Mouse (Mus musculus) midbrain, embryonic 16.5 days (tissue): Measurements from ENCODE around the gene Rtn3. TPM values are rescaled to one million over a fixed set of nuclear protein-coding genes. Genes with fewer than 3 reads are reported as not detected.

Source experiments
- ATAC-seq: fragments of 200-750 bp; cut with Nextera tagmentation; 2 replicates; pipeline ENCODE4 v1.8.0; 2017; ENCODE audit warnings: moderate TSS enrichment
- H3K27ac ChIP-seq: fragments of 300-500 bp; sonication (generic); 2 replicates; pipeline ENCODE4 v1.5.1; 2014; ENCODE audit warnings: mild to moderate bottlenecking, low read length, mixed read lengths
- H3K27me3 ChIP-seq: fragments of 300-500 bp; sonication (generic); 2 replicates; pipeline ENCODE4 v1.6.1; 2014; ENCODE audit warnings: low read depth, low read length, mixed read lengths; ENCODE audit not compliant: control insufficient read depth, insufficient read depth
- H3K36me3 ChIP-seq: fragments of 300-500 bp; sonication (generic); 2 replicates; pipeline ENCODE4 v1.6.1; 2014; ENCODE audit warnings: mild to moderate bottlenecking, low read length, moderate library complexity, mixed read lengths; ENCODE audit not compliant: control insufficient read depth, insufficient read depth
- H3K4me1 ChIP-seq: fragments of 300-500 bp; sonication (generic); 2 replicates; pipeline ENCODE4 v1.6.1; 2014; ENCODE audit warnings: mild to moderate bottlenecking, low read length, mixed read lengths; ENCODE audit not compliant: control insufficient read depth, insufficient read depth
- H3K4me2 ChIP-seq: fragments of 300-500 bp; sonication (generic); 2 replicates; pipeline ENCODE4 v1.6.1; 2014; ENCODE audit warnings: mild to moderate bottlenecking, low read length, mixed read lengths
- H3K4me3 ChIP-seq: fragments of 300-500 bp; sonication (generic); 2 replicates; pipeline ENCODE4 v1.5.1; 2014; ENCODE audit warnings: low read depth, mild to moderate bottlenecking, low read length, moderate library complexity, mixed read lengths
- H3K9ac ChIP-seq: fragments of 300-500 bp; sonication (generic); 2 replicates; pipeline ENCODE4 v1.6.1; 2014; ENCODE audit warnings: low read depth, low read length, mixed read lengths
- H3K9me3 ChIP-seq: fragments of 300-500 bp; sonication (generic); replicated peaks from 2 replicates; pipeline ENCODE4 v1.6.1; 2014; ENCODE audit warnings: mild to moderate bottlenecking, low read length, mixed read lengths; ENCODE audit not compliant: control insufficient read depth, poor library complexity, severe bottlenecking
- WGBS: fragments of 180-500 bp; shearing (Covaris S2); extraction: QIAGEN DNeasy Blood & Tissue Kit; methylation state at CpG from one replicate; pipeline ENCODE4 v1.1.7; 2014; 5-methylcytosine and 5-hydroxymethylcytosine counted together
- microRNA-seq: library from miRNA; unstranded; fragments of <30 nt; microRNA quantifications from one replicate; pipeline ENCODE4, GENCODE M21; 2017
- polyA plus RNA-seq: library from polyadenylated mRNA; unstranded; fragments of >200 nt; fragmentation: Nextera tagmentation; extraction: Ambion mirVana; gene quantifications from 2 replicates; pipeline ENCODE4 v1.2.1, GENCODE M21; 2015

The Rtn3 gene
- polyA plus RNA-seq, 1 experiment from 2014 or later, result 682 TPM

DNA sequence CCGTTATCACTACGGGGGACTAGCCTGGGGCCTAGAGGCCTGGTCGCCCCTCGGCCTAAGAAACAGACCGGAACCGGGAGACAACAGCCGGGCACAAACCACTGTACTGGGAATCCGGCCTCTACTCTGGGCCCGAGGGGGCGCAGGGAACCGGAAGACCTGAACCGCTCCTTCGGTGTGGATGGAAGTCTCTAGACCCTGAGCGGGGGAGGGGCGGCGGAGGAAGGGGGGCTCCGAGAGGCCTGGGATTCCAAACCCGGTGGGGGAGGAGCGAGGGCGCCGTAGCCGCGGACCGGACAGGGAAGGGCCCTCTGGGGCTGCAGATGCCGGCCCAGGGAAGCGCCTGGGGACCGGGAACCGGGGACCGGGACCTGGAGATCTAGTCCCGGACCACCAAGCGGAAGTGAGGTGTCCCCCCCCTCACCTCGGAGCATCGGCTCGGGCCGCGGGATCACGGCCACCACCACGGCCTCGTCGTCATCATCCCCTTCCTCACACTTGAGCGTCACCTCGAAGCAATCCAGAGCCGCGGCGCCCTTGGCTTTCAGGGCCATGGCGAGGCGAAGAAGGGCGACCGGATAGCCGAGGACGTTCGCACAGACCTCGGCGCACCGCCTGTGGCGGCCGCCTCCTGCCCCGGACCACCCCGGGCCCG, 100.7 kb downstream of the Rtn3 start:
- Histone ChIP-seq H3K9ac (peak overlapping the region; percentile 97), H3K4me2 (peak overlapping the region; percentile 86), H3K27me3 (no peaks in the 10 kb centered on the region), H3K27ac (peak overlapping the region; percentile 94), H3K9me3 (no peaks in the 10 kb centered on the region), H3K36me3 (no peaks in the 10 kb centered on the region), H3K4me3 (peak overlapping the region; percentile 94), H3K4me1 (peaks cover 34% of the 10 kb centered on the region)
- WGBS, result under 1% methylated on average over 51 of the region's 60 CpGs
- peak; percentile 65 for ATAC-seq

DNA sequence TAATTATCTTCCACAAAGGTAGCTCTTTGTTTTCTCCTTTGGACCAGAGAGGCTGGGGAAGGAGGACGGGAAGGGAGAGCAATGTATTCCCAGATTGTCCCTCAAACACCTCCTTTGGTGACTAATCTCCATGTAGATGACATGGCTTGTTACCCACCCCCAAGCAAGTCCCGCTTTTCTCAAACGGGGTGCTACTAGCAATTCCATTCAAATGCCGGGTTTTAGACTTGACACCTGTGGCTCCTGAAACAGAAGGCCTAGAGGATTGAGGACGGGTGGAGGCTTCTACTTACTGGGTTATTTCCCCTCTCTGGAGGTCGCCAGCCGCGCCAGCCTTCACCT, 101.2 kb downstream of the Rtn3 start:
- H3K27ac ChIP-seq, result peak overlapping the region; percentile 94
- no peak for ATAC-seq
- H3K4me2 ChIP-seq, result peak overlapping the region; percentile 86
- H3K4me3 ChIP-seq, result peak overlapping the region; percentile 94
- H3K4me1 ChIP-seq, result peaks cover 34% of the 10 kb centered on the region
- H3K9ac ChIP-seq, result peak overlapping the region; percentile 97
- no peaks in the 10 kb centered on the region for H3K27me3 ChIP-seq
- H3K36me3 ChIP-seq, result no peaks in the 10 kb centered on the region
- under 1% methylated on average over 8 of the region's 8 CpGs for WGBS
- H3K9me3 ChIP-seq, result no peaks in the 10 kb centered on the region

DNA sequence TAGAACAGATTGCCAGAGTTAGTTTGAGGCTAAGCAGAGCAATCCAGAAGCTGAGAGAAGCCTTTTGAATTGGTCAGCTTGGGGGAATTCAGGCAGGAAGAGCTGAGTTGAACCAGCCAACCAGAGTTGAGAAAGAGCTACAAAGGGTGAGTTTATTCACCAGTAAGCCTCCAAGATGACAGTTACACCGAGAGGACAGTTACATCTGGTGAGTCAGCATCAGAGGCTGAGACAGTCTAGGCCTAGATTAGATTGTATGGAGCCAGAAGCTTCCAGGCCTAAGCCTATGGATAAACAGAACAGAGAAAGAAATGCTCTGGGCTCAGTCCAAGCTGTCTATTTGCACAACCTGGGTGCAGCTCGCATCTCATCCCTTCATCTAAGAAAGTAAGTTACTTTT, 105.4 kb downstream of the Rtn3 start:
- 89% methylated on average over 2 of the region's 2 CpGs for WGBS
- H3K36me3 ChIP-seq, result peaks cover 13% of the 10 kb centered on the region
- no peaks in the 10 kb centered on the region for H3K9me3 ChIP-seq
- H3K4me1 ChIP-seq, result peaks cover 26% of the 10 kb centered on the region
- H3K27me3 ChIP-seq, result no peaks in the 10 kb centered on the region
- no peak overlapping the region for H3K4me2 ChIP-seq
- H3K4me3 ChIP-seq, result no peak overlapping the region
- no peak overlapping the region for H3K9ac ChIP-seq
- no peak overlapping the region for H3K27ac ChIP-seq
- no peak for ATAC-seq

Small RNA genes within 50 kb of the gene (microRNA-seq; reads per million reads assigned to microRNA genes)
- gene Mir6991, result 4.3 reads per million, percentile 21 among the genes with 10 or more reads in this experiment

Other genes with a start within 250 kb of the Rtn3 start
- 68.1 and 69.6 TPM in 2 replicates for gene Naa40, start 242.1 kb downstream of the Rtn3 start, polyA plus RNA-seq
- 17.9 and 20.1 TPM in 2 replicates for gene Rcor2, start 216.0 kb downstream of the Rtn3 start, polyA plus RNA-seq
- 42.2 and 43.8 TPM in 2 replicates for gene Mark2, start 141.4 kb downstream of the Rtn3 start, polyA plus RNA-seq
- gene Spindoc, start 100.3 kb downstream of the Rtn3 start, polyA plus RNA-seq, result 30.7 and 32.3 TPM in 2 replicates
- 11.0 and 12.0 TPM in 2 replicates for gene 2700081O15Rik, start 65.7 kb downstream of the Rtn3 start, polyA plus RNA-seq
- gene Atl3, start 10.8 kb upstream of the Rtn3 start, polyA plus RNA-seq, result 6.7 and 6.8 TPM in 2 replicates
- 2.2 and 3.1 TPM in 2 replicates for gene Pla2g16, start 74.2 kb upstream of the Rtn3 start, polyA plus RNA-seq
- 0.17 and 0.26 TPM in 2 replicates for gene Lgals12, start 123.9 kb upstream of the Rtn3 start, polyA plus RNA-seq
- not detected in 2 replicates for gene Hrasls5, start 129.3 kb upstream of the Rtn3 start, polyA plus RNA-seq
- gene Slc22a19, start 228.0 kb upstream of the Rtn3 start, polyA plus RNA-seq, result 0.14 TPM in 1 of 2 replicates, not detected in the other